Mouse (Mus musculus) frontal cortex, adult 2 months (tissue): ENCODE data around the gene Gm6899. TPM values are rescaled to one million over a fixed set of nuclear protein-coding genes. Genes with fewer than 3 reads are reported as not detected.

Source experiments
- DNase-seq, 2 experiments: peaks; one replicate each; pipeline ENCODE4 v3.0.0; 2022; ENCODE audit warnings: low spot score in 1 of 2; ENCODE audit errors: extremely low spot score in 1 of 2
- polyA plus RNA-seq: library from polyadenylated mRNA; depleted of rRNA; stranded (reverse); fragments of >200 nt; gene quantifications from 2 replicates; pipeline ENCODE4 v1.2.3, GENCODE M21; 2012; rRNA removed

Gene Gm6899
- polyA plus RNA-seq, result not detected in 2 replicates

DNA sequence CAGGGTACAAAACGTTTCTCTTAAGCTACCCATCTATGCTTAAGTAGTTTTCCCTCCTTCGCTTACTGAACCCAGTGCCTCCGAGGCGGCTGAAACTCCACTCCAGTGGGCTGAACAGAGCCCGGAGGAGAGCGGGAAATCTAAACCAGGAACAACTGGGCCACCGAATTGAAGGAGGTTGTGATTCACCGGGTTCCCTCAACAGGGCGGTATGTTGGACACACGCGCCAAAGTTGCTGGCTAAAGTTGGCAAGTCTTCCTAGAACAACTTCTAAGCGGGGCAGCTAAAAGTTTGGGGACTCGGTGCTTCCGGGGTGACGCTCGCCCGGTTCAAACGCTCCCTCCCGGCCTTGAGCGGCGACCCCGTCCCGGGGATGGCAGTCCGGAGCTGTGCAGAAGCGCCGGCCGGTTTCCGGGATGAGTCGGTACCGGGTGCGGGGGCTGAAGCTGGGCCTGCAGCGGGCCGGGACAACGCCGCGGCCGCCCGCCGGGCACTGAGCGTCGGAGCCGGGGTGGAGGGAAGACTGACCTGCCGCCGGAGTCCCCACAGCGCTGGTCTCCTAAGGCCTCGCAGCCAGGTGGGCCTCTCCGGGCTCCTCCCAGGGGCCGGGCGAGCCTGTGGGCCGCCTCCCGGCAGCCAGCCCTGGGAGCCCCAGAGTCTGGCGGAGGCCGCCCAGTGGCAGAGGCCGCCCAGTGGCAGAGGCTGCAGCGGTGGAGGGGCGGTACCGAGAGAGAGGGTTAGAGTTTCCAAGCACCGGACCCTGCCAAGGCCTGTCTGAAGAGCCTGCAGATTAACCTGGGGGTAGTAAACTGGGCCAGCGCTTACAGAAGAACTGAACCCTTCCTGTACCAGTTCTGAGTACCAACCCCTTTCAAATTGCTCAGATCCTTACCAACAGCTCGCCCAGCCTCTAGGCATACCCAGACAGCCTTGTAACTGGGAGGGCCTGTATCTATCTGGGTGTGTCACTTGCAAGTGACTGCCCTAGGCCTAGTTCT, at the start of gene Gm6899, which contains the start of gene Vrk2:
Gene Gm6899 (plus strand): TSS at position 181 of the 999 bp plus-strand sequence.
Gene Vrk2 (minus strand): TSS at position 939 of the 999 bp plus-strand sequence.
- DNase-seq, result peak in 1 of 2 experiments; percentile 45

GRCm38 (mm10) chr11:26551551-26551950, 41.5 kb upstream of the Gm6899 start:
- DNase-seq, result no peak

- DNase-seq, result no peak
Observed at GRCm38 (mm10) chr11:26585409-26586366, 7.4 kb upstream of the Gm6899 start.

- no peak for DNase-seq
Observed at GRCm38 (mm10) chr11:26586367-26587183, 6.5 kb upstream of the Gm6899 start.

DNA sequence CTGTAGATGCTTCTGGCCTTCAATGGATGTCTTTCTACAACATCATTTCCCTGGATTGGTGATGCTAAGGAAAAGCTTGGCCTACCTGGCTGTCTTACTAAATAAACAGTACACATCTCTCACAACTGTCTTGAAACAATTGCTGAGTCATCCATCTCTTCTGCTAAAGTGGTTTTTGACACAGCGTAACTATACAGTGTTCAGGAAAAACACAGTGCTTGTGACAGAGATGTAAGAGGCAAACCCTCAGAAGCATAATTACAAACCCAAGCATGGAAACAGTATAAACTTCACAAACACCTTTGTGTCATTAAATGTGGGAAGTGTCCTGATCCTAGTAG, 5.9 kb upstream of the Gm6899 start:
- no peak for DNase-seq

GRCm38 (mm10) chr11:26592395-26593053, 517 bp upstream of the Gm6899 start:
- no peak for DNase-seq

DNA sequence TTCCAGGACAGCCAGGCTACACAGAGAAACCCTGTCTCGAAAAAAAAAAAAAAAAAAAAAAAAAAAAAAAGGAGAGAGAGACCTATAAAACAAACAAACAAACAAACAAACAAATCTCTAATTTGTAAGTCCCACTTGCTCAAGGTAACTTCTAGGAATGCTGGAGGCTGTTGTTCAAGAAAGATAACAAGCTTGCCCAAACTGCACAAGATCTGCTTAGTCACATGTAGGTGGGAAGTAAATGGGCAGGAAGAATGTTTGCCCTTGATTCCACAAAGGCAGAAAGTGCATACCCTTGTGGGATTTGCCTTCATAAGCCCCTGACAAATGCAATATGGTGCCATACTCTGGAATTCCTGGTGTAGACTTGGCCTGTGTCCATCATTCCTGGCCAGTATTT, 1.4 kb downstream of the Gm6899 start:
- DNase-seq, result no peak

DNA sequence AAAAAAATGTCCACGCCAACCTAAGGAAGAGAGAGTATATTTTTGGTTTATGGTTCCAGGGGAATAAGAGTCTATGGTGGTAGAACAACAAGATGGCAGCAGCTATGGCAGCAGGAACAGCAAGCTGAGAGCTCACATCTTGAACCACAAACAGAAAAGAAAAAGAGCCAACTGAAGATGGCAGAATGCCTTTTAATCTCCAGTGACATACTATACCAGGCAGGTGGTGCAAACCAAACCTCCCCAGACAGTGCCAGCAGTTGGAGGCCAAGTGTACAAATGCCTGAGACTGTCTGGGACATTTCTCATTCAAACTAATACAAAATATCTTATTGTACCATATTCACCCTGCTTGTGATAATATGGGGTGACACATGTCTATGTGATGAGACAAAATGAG, 3.1 kb downstream of the Gm6899 start:
- no peak for DNase-seq

DNA sequence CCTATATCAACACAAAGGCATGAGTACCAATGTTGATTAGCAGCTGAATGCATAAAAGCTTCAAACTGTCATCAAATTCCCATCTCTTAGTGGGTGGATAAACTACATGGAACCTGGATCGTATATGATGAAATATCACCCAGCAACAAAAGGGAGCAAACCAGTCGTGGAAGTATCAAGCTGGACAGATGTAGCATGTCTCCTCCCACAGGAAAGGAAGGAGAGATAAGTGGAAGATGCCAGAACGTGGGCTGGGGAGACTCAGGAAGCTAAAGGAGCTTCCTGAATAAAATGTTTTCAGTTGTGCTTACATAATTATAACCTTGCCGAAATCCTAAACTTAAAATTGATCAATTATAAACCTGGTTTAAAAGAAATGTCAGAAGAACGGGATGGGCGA, 4.1 kb downstream of the Gm6899 start:
- peak in 1 of 2 experiments; percentile 51 for DNase-seq

DNA sequence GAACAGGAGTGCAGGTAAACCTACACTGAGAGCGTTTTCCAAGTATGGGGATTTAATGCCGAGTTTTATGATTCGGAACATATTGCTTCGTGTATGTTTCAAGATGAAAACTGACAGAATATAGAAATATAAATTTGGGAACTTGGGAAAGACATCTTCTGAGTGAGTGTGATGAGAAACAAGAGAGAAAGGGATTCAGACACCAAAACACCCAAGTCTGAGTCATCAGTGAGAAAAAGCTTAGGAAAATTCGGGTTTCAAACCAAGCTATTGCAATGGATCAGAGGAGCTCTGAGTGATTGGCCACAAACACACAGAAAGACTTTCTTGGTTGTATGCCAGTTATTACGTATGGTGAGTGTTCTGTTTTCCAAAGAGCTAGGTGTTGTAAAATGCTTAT, 4.7 kb downstream of the Gm6899 start:
- peak in 1 of 2 experiments; percentile 63 for DNase-seq

- DNase-seq, result no peak
Observed at GRCm38 (mm10) chr11:26598876-26599275, 5.8 kb downstream of the Gm6899 start.

DNA sequence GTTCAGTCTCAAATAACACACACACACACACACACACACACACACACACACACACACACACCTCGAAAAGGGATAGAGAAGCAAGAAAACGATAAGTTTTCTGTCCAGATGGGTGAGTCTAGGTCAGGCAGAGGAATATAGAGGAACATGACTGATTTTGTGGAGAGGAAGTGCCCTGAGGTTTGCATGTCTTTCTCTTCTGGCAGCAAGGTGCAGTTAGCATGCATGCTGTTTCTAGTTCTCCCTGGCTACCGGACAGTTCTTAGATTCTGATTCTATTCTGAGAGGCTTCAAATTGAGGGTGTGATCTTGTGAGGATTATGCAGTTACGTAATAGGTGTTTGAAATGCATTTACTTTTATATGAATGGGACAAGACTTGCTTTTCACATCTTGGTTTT, 7.7 kb downstream of the Gm6899 start:
- peak; percentile 32 to 53 for DNase-seq

- DNase-seq, result no peak
Observed at GRCm38 (mm10) chr11:26601571-26602175, 8.6 kb downstream of the Gm6899 start.

DNA sequence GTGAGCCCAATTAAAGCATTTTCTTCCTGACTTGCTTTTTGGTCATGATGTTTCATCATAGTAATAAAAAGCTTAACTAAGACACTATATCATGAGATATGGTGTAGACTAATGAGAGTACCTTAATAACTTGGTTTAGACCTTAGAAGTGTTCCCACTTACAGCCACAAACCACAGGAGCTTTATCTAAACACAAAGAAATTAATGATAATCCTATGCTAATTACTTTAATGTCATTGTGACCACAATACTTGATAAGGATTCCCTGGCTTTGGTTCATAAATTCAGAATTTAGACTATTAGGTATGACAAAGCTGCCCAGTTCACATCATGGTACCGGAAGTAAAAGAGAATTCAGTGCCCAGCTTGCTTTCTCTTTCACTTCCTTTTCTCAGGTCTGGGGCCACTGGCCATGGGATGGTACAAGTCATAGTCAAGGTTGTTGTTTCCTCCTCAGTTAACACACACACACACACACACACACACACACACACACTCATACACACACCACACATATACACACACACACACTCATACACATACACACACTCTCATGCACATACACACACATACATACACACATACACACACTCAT, 11.1 kb downstream of the Gm6899 start:
- no peak for DNase-seq

GRCm38 (mm10) chr11:26608795-26609194, 15.8 kb downstream of the Gm6899 start:
- peak; percentile 49 to 53 for DNase-seq

DNA sequence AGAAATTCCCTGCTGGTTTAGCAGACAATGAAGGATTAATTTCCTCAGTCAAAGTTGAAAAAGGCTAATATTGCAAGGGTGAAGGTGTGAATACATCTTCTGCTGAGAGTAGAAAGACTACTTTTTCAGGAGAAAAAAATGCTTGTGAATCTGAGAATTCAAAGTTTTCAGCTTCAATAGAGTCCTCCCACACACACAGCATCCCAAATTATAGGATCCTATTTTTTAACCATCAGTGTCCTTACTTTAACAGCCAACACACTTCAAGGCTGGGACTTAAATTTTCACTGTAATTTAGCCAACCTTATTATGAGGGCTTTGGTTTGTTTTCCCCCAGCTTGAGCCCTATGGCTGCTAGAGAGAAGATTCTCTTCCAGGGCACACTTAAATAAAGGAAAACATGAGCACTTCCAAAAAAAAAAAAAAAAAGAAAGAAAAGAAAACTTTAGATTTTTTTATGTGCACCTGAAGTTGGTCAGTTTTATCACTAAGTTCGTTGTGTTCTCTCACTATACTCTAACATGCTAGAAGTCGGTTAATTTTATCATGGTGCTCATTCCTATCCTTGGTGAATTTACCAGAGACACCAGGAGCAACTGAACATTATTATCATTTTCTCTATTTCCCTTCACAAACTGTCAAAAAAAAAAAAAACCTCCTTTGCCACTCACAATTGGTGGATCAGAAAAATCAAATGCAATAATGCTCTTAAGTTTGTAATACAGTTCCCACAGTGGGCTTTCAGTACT, 25.6 kb downstream of the Gm6899 start:
- no peak for DNase-seq

GRCm38 (mm10) chr11:26622727-26623126, 29.7 kb downstream of the Gm6899 start:
- no peak for DNase-seq

DNA sequence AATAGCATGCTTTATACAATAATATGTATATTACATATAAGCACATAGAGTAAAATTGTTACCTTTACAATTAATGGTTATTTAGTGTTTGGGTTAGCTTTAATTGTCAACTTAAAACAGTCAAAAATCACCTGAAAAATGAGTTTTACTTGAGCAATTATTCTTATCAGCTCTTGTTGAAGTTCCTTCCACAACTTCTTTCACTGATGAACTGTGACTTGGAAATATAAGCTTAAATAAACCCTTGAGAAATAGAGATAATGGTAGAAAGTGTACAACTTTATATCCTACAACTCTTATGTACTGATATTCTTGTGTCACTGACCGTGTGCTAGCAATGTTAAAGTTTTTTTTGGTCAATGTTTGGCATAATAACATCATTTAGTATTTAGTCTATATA, 43.2 kb downstream of the Gm6899 start:
- DNase-seq, result no peak
